Mouse (Mus musculus): ENCODE results near the gene Ubqln2. TPM values are rescaled to one million over a fixed set of nuclear protein-coding genes. Genes with fewer than 3 reads are reported as not detected.

Ubqln2 gene
- polyA plus RNA-seq (2017; shearing (Covaris generic)): 8.4 TPM

GRCm38 (mm10) chrX:153497688-153498516, at the start of gene Ubqln2:
TSS of gene Ubqln2 (plus strand) at chrX:153498227.

Other genes starting within 250 kb of the Ubqln2 start
- gene Cypt3, start 60.4 kb downstream of the Ubqln2 start, polyA plus RNA-seq (2017; shearing (Covaris generic)): not detected
- gene Kctd12b, start 198.2 kb downstream of the Ubqln2 start, polyA plus RNA-seq (2017; shearing (Covaris generic)): 0.17 TPM
- gene Nbdy, start 225.4 kb downstream of the Ubqln2 start, polyA plus RNA-seq (2017; shearing (Covaris generic)): 41.4 TPM